Mouse (Mus musculus) spleen, adult 2 months (tissue): ENCODE data around the gene Tsen54. TPM values are rescaled to one million over a fixed set of nuclear protein-coding genes. Genes with fewer than 3 reads are reported as not detected.

Experiments
- DNase-seq, 2 experiments: peaks; one replicate each; pipeline versions ENCODE4 v3.0.0 to v3.0.0-alpha.2; 2012 to 2021; ENCODE audit warnings: low spot score in 2 of 2, low read depth in 1 of 2
- H3K27ac ChIP-seq: fragments of 200-500 bp; 2 replicates; pipeline ENCODE4 v1.5.1; 2012; ENCODE audit warnings: low read length, inconsistent platforms; ENCODE audit not compliant: insufficient read depth
- H3K27me3 ChIP-seq: fragments of 200-500 bp; 2 replicates; pipeline ENCODE4 v1.6.1; 2012; ENCODE audit warnings: mild to moderate bottlenecking, moderate library complexity, low read length, inconsistent platforms; ENCODE audit not compliant: control insufficient read depth, insufficient read depth
- H3K36me3 ChIP-seq: fragments of 200-500 bp; 2 replicates; pipeline ENCODE4 v1.6.1; 2012; ENCODE audit warnings: mild to moderate bottlenecking, low read length, inconsistent platforms; ENCODE audit not compliant: control insufficient read depth, insufficient read depth
- H3K4me1 ChIP-seq: fragments of 200-500 bp; 2 replicates; pipeline ENCODE4 v1.6.1; 2011; ENCODE audit warnings: inconsistent platforms; ENCODE audit not compliant: control insufficient read depth, insufficient read depth, insufficient read length
- H3K4me3 ChIP-seq: fragments of 200-500 bp; 2 replicates; pipeline ENCODE4 v1.5.1; 2011; ENCODE audit warnings: mild to moderate bottlenecking, inconsistent platforms; ENCODE audit not compliant: insufficient read depth, insufficient read length; ENCODE audit errors: extremely low read depth
- CTCF ChIP-seq: fragments of 200-500 bp; IDR thresholded peaks from 2 replicates; pipeline ENCODE4 v1.5.1; 2011; ENCODE audit warnings: mild to moderate bottlenecking, inconsistent platforms; ENCODE audit not compliant: insufficient read depth, insufficient read length, insufficient replicate concordance; ENCODE audit errors: extremely low read depth
- POLR2A ChIP-seq: fragments of 200-500 bp; IDR thresholded peaks from 2 replicates; pipeline ENCODE4 v1.6.1; 2011; ENCODE audit warnings: low read depth, low read length, inconsistent platforms
- WGBS: fragments of 180-500 bp; shearing (Covaris S2); methylation state at CpG from one replicate; pipeline ENCODE4 v1.1.7; 2018; 5-methylcytosine and 5-hydroxymethylcytosine counted together
- polyA plus RNA-seq: library from polyadenylated mRNA; depleted of rRNA; stranded (reverse); fragments of >200 nt; gene quantifications from 2 replicates; pipeline ENCODE4 v1.2.3, GENCODE M21; 2012; rRNA removed

Tsen54 gene
- polyA plus RNA-seq, 1 experiment: 30.8 TPM

DNA sequence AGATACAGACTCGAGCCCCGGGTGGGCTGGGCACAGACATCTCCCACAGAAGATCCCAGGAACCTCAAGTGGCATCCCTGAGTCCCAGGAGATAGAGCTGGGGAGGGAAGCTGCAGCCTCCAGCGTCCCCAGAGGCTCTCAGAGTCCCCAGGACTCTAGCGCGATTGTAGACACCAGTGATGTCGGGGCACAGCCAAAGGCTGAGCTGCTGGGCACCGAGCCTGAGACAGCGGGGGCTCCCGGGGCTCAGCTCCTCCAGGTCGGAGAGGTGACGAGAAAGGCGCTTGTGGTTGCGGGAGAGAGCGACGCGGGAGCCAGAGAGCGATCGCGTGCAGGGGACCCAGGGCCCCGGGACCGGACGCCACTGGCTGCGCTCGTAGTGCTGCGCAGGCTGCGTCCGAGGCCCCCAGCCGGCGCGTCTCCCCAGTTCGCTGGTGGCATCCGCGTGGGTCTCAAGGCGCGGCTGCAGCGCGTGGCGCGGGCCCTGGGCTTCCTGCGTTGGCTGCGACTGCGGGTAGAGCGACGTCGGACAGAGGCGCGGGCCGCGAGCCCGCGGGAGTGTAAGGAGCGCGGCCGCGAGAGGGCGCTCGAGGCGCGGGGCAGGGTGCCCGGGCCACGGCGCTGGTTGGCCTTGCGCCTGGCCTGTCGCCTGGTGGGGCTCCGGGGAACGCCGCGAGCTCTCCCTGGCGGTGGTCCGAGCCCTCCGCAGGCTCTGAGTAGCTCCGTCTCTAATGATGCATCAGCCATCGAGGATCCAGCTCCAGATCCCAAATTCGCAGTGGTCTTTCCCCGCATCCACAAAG lies 44.8 kb downstream of the Tsen54 start:
- H3K4me1 ChIP-seq: peaks cover 13% of the 10 kb centered on the region
- DNase-seq: peak; percentile 71 to 83
- TF ChIP-seq POLR2A (no peak), CTCF (peak; percentile 83)
- H3K27ac ChIP-seq: no peak overlapping the region
- WGBS: 2% methylated on average over 73 of the region's 75 CpGs
- H3K4me3 ChIP-seq: peak overlapping the region; percentile 41; the same call in 1 of the 2 replicates
- H3K27me3 ChIP-seq: peaks cover 20% of the 10 kb centered on the region
- H3K36me3 ChIP-seq: peaks cover 5% of the 10 kb centered on the region

DNA sequence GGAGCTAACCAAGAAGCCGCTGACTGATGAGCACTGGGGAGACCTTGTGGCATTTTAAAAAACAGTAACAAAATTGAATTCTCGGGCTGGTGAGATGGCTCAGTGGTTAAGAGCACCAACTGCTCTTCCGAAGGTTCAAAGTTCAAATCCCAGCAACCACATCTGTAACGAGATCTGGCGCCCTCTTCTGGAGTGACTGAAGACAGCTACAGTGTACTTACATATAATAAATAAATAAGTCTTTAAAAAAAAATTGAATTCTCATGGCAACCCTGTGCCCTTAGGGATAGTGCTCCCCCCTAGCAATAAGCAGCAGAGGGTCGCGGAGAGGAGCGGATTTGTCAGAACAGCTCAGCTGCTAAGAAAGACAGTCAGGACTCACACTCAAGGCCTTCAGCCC lies 49.4 kb downstream of the Tsen54 start:
- Histone ChIP-seq H3K27me3 (peaks cover 9% of the 10 kb centered on the region), H3K36me3 (no peaks in the 10 kb centered on the region), H3K4me3 (no peak overlapping the region), H3K27ac (no peak overlapping the region), H3K4me1 (peaks cover 6% of the 10 kb centered on the region; the same call in 1 of the 2 replicates)
- whole genome bisulfite sequencing: 83% methylated on average over 8 of the region's 8 CpGs
- no peak for DNase-seq
- TF ChIP-seq CTCF: no peak
- no peak for TF ChIP-seq POLR2A

DNA sequence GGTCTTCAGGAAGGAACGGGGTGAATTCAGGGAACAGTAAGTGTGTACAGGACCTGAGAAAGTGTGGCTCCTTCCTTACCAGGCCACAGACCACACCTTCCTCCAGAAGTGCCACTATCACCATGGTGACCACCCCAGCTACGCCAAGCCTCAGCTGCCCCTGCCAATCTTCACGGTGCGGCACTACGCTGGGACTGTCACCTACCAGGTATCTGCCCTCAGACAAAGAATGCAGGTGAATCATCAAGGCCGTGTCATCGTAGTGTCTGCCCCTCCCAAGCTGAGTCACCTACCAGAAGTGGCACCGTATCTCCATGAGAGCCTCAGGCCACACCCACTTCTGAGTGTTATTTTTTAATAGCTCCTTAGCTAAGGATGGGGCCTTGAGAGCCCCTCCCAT lies 54.9 kb downstream of the Tsen54 start:
- TF ChIP-seq CTCF: no peak
- TF ChIP-seq POLR2A: no peak
- no peak for DNase-seq
- H3K27ac ChIP-seq: no peak overlapping the region
- WGBS: 11% methylated on average over 8 of the region's 8 CpGs
- no peaks in the 10 kb centered on the region for H3K4me1 ChIP-seq
- no peaks in the 10 kb centered on the region for H3K27me3 ChIP-seq
- H3K36me3 ChIP-seq: no peaks in the 10 kb centered on the region
- no peak overlapping the region for H3K4me3 ChIP-seq

DNA sequence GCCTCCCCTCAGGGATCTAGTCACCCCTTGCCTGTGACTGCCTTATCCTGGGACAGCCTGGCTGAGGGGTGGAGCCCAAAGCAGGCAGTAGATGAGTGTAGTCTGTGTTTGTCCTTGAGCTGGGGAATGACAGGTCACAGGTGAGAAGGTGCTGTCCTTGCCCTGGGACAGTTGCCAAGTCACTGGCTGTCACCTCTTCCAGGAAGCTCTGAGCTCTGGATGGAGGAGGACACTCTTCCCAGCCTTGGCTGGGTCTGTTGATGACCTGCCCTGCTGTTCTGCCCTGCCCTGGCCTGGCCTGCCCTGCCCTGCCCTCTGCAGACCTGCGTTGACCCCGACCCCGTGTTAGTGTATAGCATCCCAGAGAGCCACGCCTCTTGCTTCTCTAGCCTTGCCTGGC lies 57.9 kb downstream of the Tsen54 start:
- Histone ChIP-seq H3K4me1 (no peaks in the 10 kb centered on the region; the same call in 1 of the 2 replicates), H3K4me3 (no peak overlapping the region), H3K27ac (no peak overlapping the region), H3K36me3 (no peaks in the 10 kb centered on the region), H3K27me3 (no peaks in the 10 kb centered on the region)
- TF ChIP-seq CTCF (no peak), POLR2A (no peak)
- 94% methylated on average over 4 of the region's 4 CpGs for WGBS
- DNase-seq: no peak

Other genes starting within 250 kb of the Tsen54 start
- 10.6 and 13.6 TPM in 2 replicates for gene Mrps7, start 210.8 kb upstream of the Tsen54 start, polyA plus RNA-seq
- gene Gga3, start 210.7 kb upstream of the Tsen54 start, polyA plus RNA-seq: 39.4 and 40.9 TPM in 2 replicates
- gene Mif4gd, start 201.8 kb upstream of the Tsen54 start, polyA plus RNA-seq: 175 and 210 TPM in 2 replicates
- 64.0 and 82.0 TPM in 2 replicates for gene Slc25a19, start 186.4 kb upstream of the Tsen54 start, polyA plus RNA-seq
- 74.4 and 74.7 TPM in 2 replicates for gene Grb2, start 106.1 kb upstream of the Tsen54 start, polyA plus RNA-seq
- 42.0 and 56.3 TPM in 2 replicates for gene Tmem94, start 49.3 kb upstream of the Tsen54 start, polyA plus RNA-seq
- gene Caskin2, start 1.1 kb upstream of the Tsen54 start, polyA plus RNA-seq: 13.2 and 15.9 TPM in 2 replicates
- 26.1 and 26.7 TPM in 2 replicates for gene Llgl2, start 9.3 kb downstream of the Tsen54 start, polyA plus RNA-seq
- 1.6 and 1.7 TPM in 2 replicates for gene Myo15b, start 43.7 kb downstream of the Tsen54 start, polyA plus RNA-seq
- 5.7 and 8.0 TPM in 2 replicates for gene Smim5, start 85.2 kb downstream of the Tsen54 start, polyA plus RNA-seq
- 0.19 and 0.54 TPM in 2 replicates for gene Smim6, start 97.3 kb downstream of the Tsen54 start, polyA plus RNA-seq
- 19.9 and 26.7 TPM in 2 replicates for gene Sap30bp, start 118.6 kb downstream of the Tsen54 start, polyA plus RNA-seq
- 28.7 and 32.1 TPM in 2 replicates for gene Recql5, start 118.8 kb downstream of the Tsen54 start, polyA plus RNA-seq
- 2.5 and 2.8 TPM in 2 replicates for gene Itgb4, start 160.0 kb downstream of the Tsen54 start, polyA plus RNA-seq
- gene Galk1, start 198.0 kb downstream of the Tsen54 start, polyA plus RNA-seq: 30.8 and 39.4 TPM in 2 replicates
- 161 and 200 TPM in 2 replicates for gene H3f3b, start 213.2 kb downstream of the Tsen54 start, polyA plus RNA-seq
- gene Unk, start 215.6 kb downstream of the Tsen54 start, polyA plus RNA-seq: 37.9 and 64.9 TPM in 2 replicates